Mouse (Mus musculus) hindbrain, embryonic 11.5 days (tissue): Measurements from ENCODE around the gene Pon1. TPM values are rescaled to one million over a fixed set of nuclear protein-coding genes. Genes with fewer than 3 reads are reported as not detected.
"Not testable (repeated sequence)": the region's sequence is repeated elsewhere in the genome, so short reads cannot be mapped to it uniquely, and the experiment has no call there.

ENCODE experiments used
- ATAC-seq: fragments of 200-750 bp; cut with Nextera tagmentation; 2 replicates; pipeline ENCODE4 v1.8.0; 2017; ENCODE audit warnings: mild to moderate bottlenecking, moderate TSS enrichment, moderate library complexity; ENCODE audit not compliant: low FRiP score
- DNase-seq: peaks from one replicate; pipeline ENCODE4 v3.0.0-alpha.2; 2015; ENCODE audit warnings: low spot score
- H3K27ac ChIP-seq: fragments of 300-500 bp; sonication (generic); 2 replicates; pipeline ENCODE4 v1.5.1; 2014; ENCODE audit warnings: mild to moderate bottlenecking, low read depth, low read length
- H3K27me3 ChIP-seq: fragments of 300-500 bp; sonication (generic); 2 replicates; pipeline ENCODE4 v1.6.1; 2014; ENCODE audit warnings: mild to moderate bottlenecking, low read length, moderate library complexity, mixed read lengths; ENCODE audit not compliant: control insufficient read depth, insufficient read depth
- H3K36me3 ChIP-seq: fragments of 300-500 bp; sonication (generic); 2 replicates; pipeline ENCODE4 v1.6.1; 2014; ENCODE audit warnings: mild to moderate bottlenecking, low read length, moderate library complexity, mixed read lengths; ENCODE audit not compliant: control insufficient read depth, insufficient read depth
- H3K4me1 ChIP-seq: fragments of 300-500 bp; sonication (generic); replicated peaks from 2 replicates; pipeline ENCODE4 v1.6.1; 2014; ENCODE audit warnings: low read length, mixed read lengths; ENCODE audit not compliant: control insufficient read depth, insufficient read depth
- H3K4me2 ChIP-seq: fragments of 300-500 bp; sonication (generic); replicated peaks from 2 replicates; pipeline ENCODE4 v1.6.1; 2014; ENCODE audit warnings: mild to moderate bottlenecking, low read depth, low read length
- H3K4me3 ChIP-seq: fragments of 300-500 bp; sonication (generic); 2 replicates; pipeline ENCODE4 v1.5.1; 2014; ENCODE audit warnings: low read depth, low read length
- H3K9ac ChIP-seq: fragments of 300-500 bp; sonication (generic); 2 replicates; pipeline ENCODE4 v1.6.1; 2014; ENCODE audit warnings: low read depth, low read length
- H3K9me3 ChIP-seq: fragments of 300-500 bp; sonication (generic); 2 replicates; pipeline ENCODE4 v1.6.1; 2016; ENCODE audit warnings: low read length; ENCODE audit not compliant: control insufficient read depth
- WGBS: fragments of 180-500 bp; shearing (Covaris S2); extraction: QIAGEN DNeasy Blood & Tissue Kit; methylation state at CpG from one replicate; pipeline ENCODE4 v1.1.7; 2014; 5-methylcytosine and 5-hydroxymethylcytosine counted together
- polyA plus RNA-seq: library from polyadenylated mRNA; unstranded; fragments of >200 nt; fragmentation: Nextera tagmentation; extraction: Ambion mirVana; gene quantifications from 2 replicates; pipeline ENCODE4 v1.2.1, GENCODE M21; 2014

Gene Pon1
- 0.22 TPM in 1 of 2 replicates, not detected in the other for polyA plus RNA-seq

- H3K4me3 ChIP-seq: no peak within 1 kb of the TSS
- no peaks in the 10 kb centered on the region for H3K27me3 ChIP-seq
- WGBS: 52% methylated on average over 5 of the region's 5 CpGs
- no peaks in the 10 kb centered on the region for H3K9me3 ChIP-seq
- ATAC-seq (no peak), DNase-seq (no peak)
- H3K4me1 ChIP-seq: no peaks in the 10 kb centered on the region
- no peak within 1 kb of the TSS for H3K9ac ChIP-seq
- no peaks in the 10 kb centered on the region for H3K36me3 ChIP-seq
- H3K27ac ChIP-seq: no peak within 1 kb of the TSS
- no peak within 1 kb of the TSS for H3K4me2 ChIP-seq
Observed at GRCm38 (mm10) chr6:5193693-5194092, at the start of gene Pon1. Gene Pon1, minus strand, starts transcription at chr6:5193946.

- no peak for ATAC-seq
- 96% methylated on average over 3 of the region's 3 CpGs for WGBS
- H3K27ac ChIP-seq: no peak overlapping the region
Observed at GRCm38 (mm10) chr6:5238799-5239198, 45.1 kb upstream of the Pon1 start.

GRCm38 (mm10) chr6:5237510-5237909 lies 43.8 kb upstream of the Pon1 start:
- Histone ChIP-seq H3K4me1 (no peaks in the 10 kb centered on the region), H3K9me3 (no peaks in the 10 kb centered on the region), H3K27ac (no peak overlapping the region), H3K4me3 (no peak overlapping the region), H3K9ac (no peak overlapping the region), H3K27me3 (no peaks in the 10 kb centered on the region), H3K4me2 (no peak overlapping the region), H3K36me3 (no peaks in the 10 kb centered on the region)
- no peak for DNase-seq
- no peak for ATAC-seq
- 94% methylated on average over 4 of the region's 4 CpGs for WGBS

More at GRCm38 (mm10) chr6:5238799-5239198, 45.1 kb upstream of the Pon1 start:
- no peak overlapping the region for H3K4me2 ChIP-seq
- no peaks in the 10 kb centered on the region for H3K4me1 ChIP-seq
- no peak overlapping the region for H3K9ac ChIP-seq
- no peaks in the 10 kb centered on the region for H3K9me3 ChIP-seq
- no peak overlapping the region for H3K4me3 ChIP-seq
- DNase-seq: no peak
- H3K36me3 ChIP-seq: no peaks in the 10 kb centered on the region
- no peaks in the 10 kb centered on the region for H3K27me3 ChIP-seq

GRCm38 (mm10) chr6:5236843-5237371 lies 43.2 kb upstream of the Pon1 start:
- Histone ChIP-seq H3K36me3 (no peaks in the 10 kb centered on the region), H3K9ac (no peak overlapping the region), H3K27ac (no peak overlapping the region), H3K4me3 (no peak overlapping the region), H3K27me3 (no peaks in the 10 kb centered on the region), H3K4me2 (no peak overlapping the region), H3K9me3 (no peaks in the 10 kb centered on the region), H3K4me1 (no peaks in the 10 kb centered on the region)
- WGBS: 92% methylated on average over 8 of the region's 8 CpGs
- DNase-seq (no peak), ATAC-seq (no peak)

- no peak for DNase-seq
- H3K4me1 ChIP-seq: no peaks in the 10 kb centered on the region
- WGBS: 78% methylated on average over 3 of the region's 3 CpGs
Observed at GRCm38 (mm10) chr6:5234563-5234962, 40.8 kb upstream of the Pon1 start.

GRCm38 (mm10) chr6:5233812-5234211 lies 40.1 kb upstream of the Pon1 start:
- H3K36me3 ChIP-seq: no peaks in the 10 kb centered on the region
- no peak overlapping the region for H3K4me2 ChIP-seq
- H3K9me3 ChIP-seq: no peaks in the 10 kb centered on the region
- no peak overlapping the region for H3K4me3 ChIP-seq
- no peaks in the 10 kb centered on the region for H3K27me3 ChIP-seq
- H3K27ac ChIP-seq: no peak overlapping the region
- no peaks in the 10 kb centered on the region for H3K4me1 ChIP-seq
- H3K9ac ChIP-seq: no peak overlapping the region
- DNase-seq (no peak), ATAC-seq (no peak)
- WGBS: 97% methylated on average over 1 of the region's 1 CpGs

More at GRCm38 (mm10) chr6:5234563-5234962, 40.8 kb upstream of the Pon1 start:
- Histone ChIP-seq H3K27ac (no peak overlapping the region), H3K9me3 (no peaks in the 10 kb centered on the region), H3K36me3 (no peaks in the 10 kb centered on the region), H3K27me3 (no peaks in the 10 kb centered on the region), H3K9ac (no peak overlapping the region), H3K4me3 (no peak overlapping the region), H3K4me2 (no peak overlapping the region)
- ATAC-seq: no peak

GRCm38 (mm10) chr6:5232022-5232421 lies 38.3 kb upstream of the Pon1 start:
- H3K4me2 ChIP-seq: no peak overlapping the region
- no peak for ATAC-seq
- H3K4me3 ChIP-seq: no peak overlapping the region
- no peaks in the 10 kb centered on the region for H3K36me3 ChIP-seq
- WGBS: 89% methylated on average over 4 of the region's 4 CpGs
- no peaks in the 10 kb centered on the region for H3K9me3 ChIP-seq
- no peak overlapping the region for H3K27ac ChIP-seq
- DNase-seq: no peak
- no peaks in the 10 kb centered on the region for H3K4me1 ChIP-seq
- no peak overlapping the region for H3K9ac ChIP-seq
- H3K27me3 ChIP-seq: no peaks in the 10 kb centered on the region

- Histone ChIP-seq H3K27ac (no peak overlapping the region), H3K9ac (no peak overlapping the region), H3K4me2 (no peak overlapping the region), H3K27me3 (no peaks in the 10 kb centered on the region), H3K36me3 (no peaks in the 10 kb centered on the region), H3K4me3 (no peak overlapping the region), H3K9me3 (no peaks in the 10 kb centered on the region), H3K4me1 (no peaks in the 10 kb centered on the region)
- WGBS: 93% methylated on average over 5 of the region's 5 CpGs
- DNase-seq: no peak
- ATAC-seq: no peak
Observed at GRCm38 (mm10) chr6:5230261-5230660, 36.5 kb upstream of the Pon1 start.

GRCm38 (mm10) chr6:5223551-5223950 lies 29.8 kb upstream of the Pon1 start:
- H3K4me3 ChIP-seq, H3K4me1 ChIP-seq, H3K9me3 ChIP-seq, H3K27me3 ChIP-seq, DNase-seq, ATAC-seq, H3K36me3 ChIP-seq, H3K9ac ChIP-seq, H3K4me2 ChIP-seq, H3K27ac ChIP-seq: not testable (repeated sequence)
- 87% methylated on average over 2 of the region's 2 CpGs for WGBS
